In the genomic region with DNA sequence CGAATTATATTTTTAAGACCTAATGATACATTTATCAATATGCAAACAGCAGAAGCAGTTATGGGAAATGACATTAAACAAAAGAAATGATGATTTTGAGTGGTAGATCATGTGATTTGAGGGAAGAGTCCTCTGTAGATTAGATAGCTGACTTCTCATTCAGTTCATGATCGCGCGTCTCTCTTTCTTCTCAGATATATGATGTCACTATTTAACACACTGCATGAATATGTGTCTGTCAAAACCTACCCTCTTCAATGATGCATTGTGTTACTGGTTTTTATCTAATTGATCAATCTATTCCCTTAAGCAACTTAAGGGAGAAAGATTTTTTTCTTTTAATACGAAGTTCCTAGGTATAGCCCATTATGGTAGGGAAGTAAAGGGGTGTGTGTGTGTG, we compare ENCODE assay signal across 32 mouse cellular contexts.
"Had no signal": no experiment of that assay in that cellular context is flagged by ENCODE, and none has a peak within 500 bp of the region (broad histone marks: within the 10 kb centered on the region; RNA-seq: fewer than 3 reads in every experiment).

No protein-coding gene starts in this region.

- DNase-seq: left cerebral cortex, postnatal 4 days; liver; liver, embryonic 13.5 days; liver, postnatal 0 days; lung, adult 18-20 months; lung, adult 2 months; lung, embryonic 14.5 days; lung, postnatal 10 days; lung, postnatal 14 days; lung, postnatal 36 days; lung, postnatal 4 days; midbrain, embryonic 14.5 days had no signal

- H3K4me3 ChIP-seq: limb, embryonic 10.5 days; limb, embryonic 12.5 days; limb, embryonic 13.5 days; limb, embryonic 15.5 days; liver, embryonic 12.5 days; liver, embryonic 13.5 days; liver, embryonic 15.5 days; lung, embryonic 15.5 days; megakaryocyte, embryonic 14.5 days; midbrain, embryonic 10.5 days; midbrain, embryonic 12.5 days; midbrain, embryonic 13.5 days; midbrain, embryonic 15.5 days; myocyte; neural tube, embryonic 12.5 days had no signal

- ATAC-seq: liver, embryonic 12.5 days; liver, postnatal 0 days; lung, postnatal 0 days; midbrain, embryonic 13.5 days; midbrain, embryonic 15.5 days; midbrain, embryonic 16.5 days had no signal

- H3K36me3 ChIP-seq: limb, embryonic 10.5 days; limb, embryonic 12.5 days; limb, embryonic 13.5 days; limb, embryonic 15.5 days; liver, embryonic 12.5 days; liver, embryonic 13.5 days; liver, embryonic 15.5 days; lung, embryonic 15.5 days; midbrain, embryonic 10.5 days; midbrain, embryonic 12.5 days; midbrain, embryonic 13.5 days; midbrain, embryonic 15.5 days; neural tube, embryonic 12.5 days had no signal

- H3K9ac ChIP-seq: limb, embryonic 12.5 days; limb, embryonic 13.5 days; limb, embryonic 15.5 days; liver, embryonic 12.5 days; liver, embryonic 13.5 days; liver, embryonic 14.5 days; liver, embryonic 15.5 days; liver, postnatal 0 days; lung, embryonic 14.5 days; lung, embryonic 15.5 days; midbrain, embryonic 12.5 days; midbrain, embryonic 13.5 days; midbrain, embryonic 15.5 days; neural tube, embryonic 12.5 days had no signal

- H3K27ac ChIP-seq: limb, embryonic 10.5 days; limb, embryonic 12.5 days; limb, embryonic 13.5 days; limb, embryonic 15.5 days; liver, embryonic 12.5 days; liver, embryonic 13.5 days; liver, embryonic 14.5 days; liver, embryonic 15.5 days; lung, embryonic 15.5 days; macrophage; midbrain, embryonic 10.5 days; midbrain, embryonic 12.5 days; midbrain, embryonic 13.5 days; midbrain, embryonic 15.5 days; neural tube, embryonic 12.5 days had no signal

- H3K4me2 ChIP-seq: limb, embryonic 12.5 days; limb, embryonic 13.5 days; limb, embryonic 15.5 days; liver, embryonic 11.5 days; liver, embryonic 12.5 days; liver, embryonic 13.5 days; liver, embryonic 15.5 days; lung, embryonic 14.5 days; lung, embryonic 15.5 days; midbrain, embryonic 11.5 days; midbrain, embryonic 12.5 days; midbrain, embryonic 13.5 days; midbrain, embryonic 15.5 days; neural tube, embryonic 12.5 days had no signal

- H3K27me3 ChIP-seq: limb, embryonic 12.5 days; limb, embryonic 13.5 days; limb, embryonic 15.5 days; liver, embryonic 12.5 days; liver, embryonic 13.5 days; liver, embryonic 15.5 days; lung, embryonic 15.5 days; megakaryocyte, embryonic 14.5 days; midbrain, embryonic 12.5 days; midbrain, embryonic 13.5 days; midbrain, embryonic 15.5 days; neural tube, embryonic 12.5 days had no signal

- H3K9me3 ChIP-seq: limb, embryonic 10.5 days; limb, embryonic 12.5 days; limb, embryonic 13.5 days; limb, embryonic 15.5 days; liver, embryonic 12.5 days; liver, embryonic 13.5 days; liver, embryonic 15.5 days; lung, embryonic 15.5 days; midbrain, embryonic 10.5 days; midbrain, embryonic 12.5 days; midbrain, embryonic 13.5 days; midbrain, embryonic 15.5 days; neural tube, embryonic 12.5 days had no signal

- H3K4me1 ChIP-seq: limb, embryonic 10.5 days; limb, embryonic 12.5 days; limb, embryonic 13.5 days; limb, embryonic 15.5 days; liver, embryonic 12.5 days; liver, embryonic 13.5 days; liver, embryonic 15.5 days; lung, embryonic 15.5 days; megakaryocyte, embryonic 14.5 days; midbrain, embryonic 12.5 days; midbrain, embryonic 13.5 days; midbrain, embryonic 15.5 days; neural tube, embryonic 12.5 days had no signal
